16 mouse cellular contexts compared by ENCODE assay signal in genomic region chr9:53341981-53342380, GRCm38 (mm10). TPM values are rescaled to one million over a fixed set of nuclear protein-coding genes. Genes with fewer than 3 reads are reported as not detected.
A peak's percentile ranks its signal among the peaks of the same experiment; 100 is the strongest.
DNase-seq lines count a peak whose midpoint lies in the region; ATAC-seq and TF ChIP-seq lines count a peak whose summit lies in the region.
"Had no signal": no experiment of that assay in that cellular context is flagged by ENCODE, and none has a peak within 500 bp of the region (broad histone marks: within the 10 kb centered on the region; RNA-seq: fewer than 3 reads in every experiment).

No protein-coding gene starts in this region.

- peaks cover 3% of the 10 kb centered on the region; the same call in 1 of the 2 replicates for H3K4me1 ChIP-seq in hindbrain, embryonic 16.5 days (ENCODE audit: control insufficient read depth, insufficient read depth, low read depth, low read length)
- peaks cover 5% of the 10 kb centered on the region for H3K4me1 ChIP-seq in hindbrain, embryonic 10.5 days (replicated peaks)
- 0 out of 2 replicates have a peak, but pooled peaks cover 3% of the 10 kb centered on the region for H3K4me1 ChIP-seq in lung, embryonic 15.5 days
- H3K4me1 ChIP-seq in cortical plate, adult 2 months (ENCODE audit: control insufficient read depth, insufficient read depth, low read length), result peaks cover 4% of the 10 kb centered on the region
- peaks cover 3% of the 10 kb centered on the region; the same call in 1 of the 2 replicates for H3K4me1 ChIP-seq in small intestine, adult 2 months (ENCODE audit: control insufficient read depth, insufficient read depth, insufficient read length, low read length)

- no peaks in the 10 kb centered on the region for H3K36me3 ChIP-seq in hindbrain, embryonic 16.5 days (ENCODE audit: control insufficient read depth, insufficient read depth, low read length)
- H3K36me3 ChIP-seq in hindbrain, embryonic 10.5 days, result no peaks in the 10 kb centered on the region
- H3K36me3 ChIP-seq in lung, embryonic 15.5 days, result no peaks in the 10 kb centered on the region
- H3K36me3 ChIP-seq in small intestine, adult 2 months (ENCODE audit: control insufficient read depth, insufficient read depth, low read length), result no peaks in the 10 kb centered on the region
- H3K36me3 ChIP-seq: hindbrain, embryonic 13.5 days; neural tube, embryonic 12.5 days had no signal

- no peak overlapping the region for H3K9ac ChIP-seq in hindbrain, embryonic 16.5 days (ENCODE audit: low read depth, low read length)
- H3K9ac ChIP-seq in lung, embryonic 15.5 days, result no peak overlapping the region
- H3K9ac ChIP-seq: neural tube, embryonic 12.5 days had no signal

- H3K9me3 ChIP-seq in hindbrain, embryonic 16.5 days (ENCODE audit: control insufficient read depth, low read length), result no peaks in the 10 kb centered on the region
- H3K9me3 ChIP-seq in hindbrain, embryonic 10.5 days, result no peaks in the 10 kb centered on the region
- no peaks in the 10 kb centered on the region for H3K9me3 ChIP-seq in lung, embryonic 15.5 days
- H3K9me3 ChIP-seq: hindbrain, embryonic 13.5 days; megakaryocyte, embryonic 14.5 days; neural tube, embryonic 12.5 days had no signal

- H3K27ac ChIP-seq in hindbrain, embryonic 16.5 days (ENCODE audit: low read depth, low read length), result no peak overlapping the region
- H3K27ac ChIP-seq in hindbrain, embryonic 10.5 days, result no peak overlapping the region
- no peak overlapping the region for H3K27ac ChIP-seq in lung, embryonic 15.5 days
- H3K27ac ChIP-seq in cortical plate, adult 2 months (ENCODE audit: insufficient read depth, low read length), result no peak overlapping the region
- H3K27ac ChIP-seq in small intestine, adult 2 months (ENCODE audit: insufficient read depth, low read depth, low read length), result no peak overlapping the region
- H3K27ac ChIP-seq: hindbrain, embryonic 13.5 days; neural tube, embryonic 12.5 days had no signal

- TF ChIP-seq POLR2A in cortical plate, adult 2 months (IDR thresholded peaks at IDR 0.05; ENCODE audit: extremely low read depth, insufficient read depth, low read length), result no peak
- TF ChIP-seq POLR2A in small intestine, adult 2 months (IDR thresholded peaks at IDR 0.05; ENCODE audit: low read depth, low read length), result no peak

- no peak for TF ChIP-seq CTCF in cortical plate, adult 2 months (IDR thresholded peaks at IDR 0.05; ENCODE audit: extremely low read depth, insufficient read depth, low read length)
- no peak for TF ChIP-seq CTCF in small intestine, adult 2 months (IDR thresholded peaks at IDR 0.05; ENCODE audit: extremely low read depth, insufficient read length, insufficient replicate concordance, low read depth, low read length)

- no peak for ATAC-seq in hindbrain, embryonic 16.5 days
- ATAC-seq in lung, embryonic 15.5 days (ENCODE audit: borderline replicate concordance, extremely low read depth, low FRiP score, low TSS enrichment), result no peak

- DNase-seq in hindbrain, embryonic 10.5 days (ENCODE audit: low spot score), result no peak
- no peak for DNase-seq in lung, postnatal 25 days (ENCODE audit: low spot score)
- no peak for DNase-seq in frontal cortex, adult 2 months (ENCODE audit: extremely low spot score in 1 of 2, low spot score in 1 of 2)
- no peak for DNase-seq in gastrocnemius, postnatal 4 days (ENCODE audit: low spot score in 2 of 2)
- DNase-seq: gastrocnemius, postnatal 14 days; layer of hippocampus, postnatal 36 days; right cerebral cortex, postnatal 25 days; thymus, postnatal 14 days had no signal

- no peak overlapping the region for H3K4me3 ChIP-seq in hindbrain, embryonic 16.5 days (ENCODE audit: low read length)
- H3K4me3 ChIP-seq in hindbrain, embryonic 10.5 days, result no peak overlapping the region
- H3K4me3 ChIP-seq in lung, embryonic 15.5 days, result peak overlapping the region; percentile 50
- peak overlapping the region; percentile 49; the same call in 1 of the 2 replicates for H3K4me3 ChIP-seq in cortical plate, adult 2 months (ENCODE audit: insufficient read depth, low read length)
- H3K4me3 ChIP-seq in small intestine, adult 2 months (ENCODE audit: low read depth, low read length), result peak overlapping the region; percentile 15; the same call in 1 of the 2 replicates
- H3K4me3 ChIP-seq: neural tube, embryonic 12.5 days had no signal

- H3K4me2 ChIP-seq in hindbrain, embryonic 16.5 days (ENCODE audit: low read length), result peak overlapping the region; percentile 92; the same call in 1 of the 2 replicates
- peak overlapping the region; percentile 70 for H3K4me2 ChIP-seq in lung, embryonic 15.5 days

- WGBS in hindbrain, embryonic 16.5 days, result 88% methylated on average over 3 of the region's 3 CpGs
- 84% methylated on average over 3 of the region's 3 CpGs for WGBS in hindbrain, embryonic 10.5 days
- 64% methylated on average over 3 of the region's 3 CpGs for WGBS in lung, embryonic 15.5 days
- WGBS in small intestine, adult 2 months, result 24% methylated on average over 3 of the region's 3 CpGs

- H3K27me3 ChIP-seq in hindbrain, embryonic 16.5 days (replicated peaks; ENCODE audit: control insufficient read depth, insufficient read depth, low read length), result no peaks in the 10 kb centered on the region
- H3K27me3 ChIP-seq in hindbrain, embryonic 10.5 days (ENCODE audit: insufficient read depth, poor library complexity, severe bottlenecking), result peaks cover 14% of the 10 kb centered on the region
- no peaks in the 10 kb centered on the region for H3K27me3 ChIP-seq in lung, embryonic 15.5 days
- H3K27me3 ChIP-seq in small intestine, adult 2 months (ENCODE audit: control insufficient read depth, insufficient read depth, low read length), result no peaks in the 10 kb centered on the region
- H3K27me3 ChIP-seq: neural tube, embryonic 12.5 days had no signal

RNA-seq across cellular contexts. Expression of gene Exph5, which starts 40.5 kb away (rescaled TPM):
- polyA plus RNA-seq in hindbrain, embryonic 16.5 days (2015; fragmentation: Nextera tagmentation; extraction: Ambion mirVana), result 0.48 and 0.55 TPM in 2 replicates
- polyA plus RNA-seq in hindbrain, embryonic 10.5 days (2016; fragmentation: Nextera tagmentation; extraction: Ambion mirVana), result 0.70 and 1.3 TPM in 2 replicates
- 5.8 and 7.0 TPM in 2 replicates for polyA plus RNA-seq in lung, embryonic 15.5 days (2015; fragmentation: Nextera tagmentation; extraction: Ambion mirVana)
- 6.5 and 7.1 TPM in 2 replicates for polyA plus RNA-seq in cortical plate, adult 2 months (2012; rRNA removed)
- polyA plus RNA-seq in small intestine, adult 2 months (2012; rRNA removed), result 1.3 and 2.6 TPM in 2 replicates
- 3.4 and 4.0 TPM in 2 replicates for polyA plus RNA-seq in frontal cortex, adult 2 months (2012; rRNA removed)
- total RNA-seq in gastrocnemius, postnatal 4 days (2021), result under 1 TPM; 0.15 to 0.21 TPM
- polyA plus RNA-seq: erythroblast, embryonic 14.5 days had no signal

RNA-seq across cellular contexts. Expression of gene Kdelc2, which starts 41.8 kb away (rescaled TPM):
- polyA plus RNA-seq in hindbrain, embryonic 16.5 days (2015; fragmentation: Nextera tagmentation; extraction: Ambion mirVana), result 7.2 and 8.7 TPM in 2 replicates
- polyA plus RNA-seq in hindbrain, embryonic 10.5 days (2016; fragmentation: Nextera tagmentation; extraction: Ambion mirVana), result 8.6 and 10.9 TPM in 2 replicates
- 49.1 and 53.0 TPM in 2 replicates for polyA plus RNA-seq in lung, embryonic 15.5 days (2015; fragmentation: Nextera tagmentation; extraction: Ambion mirVana)
- 3.8 and 4.2 TPM in 2 replicates for polyA plus RNA-seq in cortical plate, adult 2 months (2012; rRNA removed)
- polyA plus RNA-seq in small intestine, adult 2 months (2012; rRNA removed), result 1.5 and 2.6 TPM in 2 replicates
- polyA plus RNA-seq in frontal cortex, adult 2 months (2012; rRNA removed), result 4.4 and 4.9 TPM in 2 replicates
- 10 to 100 TPM; 25.3 to 25.5 TPM for total RNA-seq in gastrocnemius, postnatal 4 days (2021)
- polyA plus RNA-seq: erythroblast, embryonic 14.5 days had no signal

Comparison
In these comparisons a context has a peak if more than half of its experiments do, and no peak if none do; other contexts are left out.
1. H3K4me3 ChIP-seq: peak in lung, embryonic 15.5 days (single experiment), cortical plate, adult 2 months (single experiment) and small intestine, adult 2 months (single experiment); none in hindbrain, embryonic 16.5 days (single experiment) and hindbrain, embryonic 10.5 days (single experiment).